Mouse (Mus musculus) liver, embryonic 14.5 days (tissue): ENCODE measurements at regions not wholly inside any gene's neighbourhood (a gene's known extent, or its start where the extent isn't known, plus 50 kb on each side); places are given as distances from the start of the nearest gene placed in this dataset.

ENCODE experiments used
- CTCF ChIP-seq: IDR thresholded peaks from 2 replicates; pipeline ENCODE4 v1.5.1; 2016; ENCODE audit warnings: antibody characterized with exemption, low read depth, control low read depth
- EP300 ChIP-seq: IDR thresholded peaks from 2 replicates; pipeline ENCODE4 v1.6.1; 2016; ENCODE audit warnings: antibody characterized with exemption, low read depth

GRCm38 (mm10) chr6:12971604-12972003 lies 98.0 kb upstream of the Tmem106b start:
- TF ChIP-seq CTCF, result no peak
- TF ChIP-seq EP300, result no peak
